In the genomic region with DNA sequence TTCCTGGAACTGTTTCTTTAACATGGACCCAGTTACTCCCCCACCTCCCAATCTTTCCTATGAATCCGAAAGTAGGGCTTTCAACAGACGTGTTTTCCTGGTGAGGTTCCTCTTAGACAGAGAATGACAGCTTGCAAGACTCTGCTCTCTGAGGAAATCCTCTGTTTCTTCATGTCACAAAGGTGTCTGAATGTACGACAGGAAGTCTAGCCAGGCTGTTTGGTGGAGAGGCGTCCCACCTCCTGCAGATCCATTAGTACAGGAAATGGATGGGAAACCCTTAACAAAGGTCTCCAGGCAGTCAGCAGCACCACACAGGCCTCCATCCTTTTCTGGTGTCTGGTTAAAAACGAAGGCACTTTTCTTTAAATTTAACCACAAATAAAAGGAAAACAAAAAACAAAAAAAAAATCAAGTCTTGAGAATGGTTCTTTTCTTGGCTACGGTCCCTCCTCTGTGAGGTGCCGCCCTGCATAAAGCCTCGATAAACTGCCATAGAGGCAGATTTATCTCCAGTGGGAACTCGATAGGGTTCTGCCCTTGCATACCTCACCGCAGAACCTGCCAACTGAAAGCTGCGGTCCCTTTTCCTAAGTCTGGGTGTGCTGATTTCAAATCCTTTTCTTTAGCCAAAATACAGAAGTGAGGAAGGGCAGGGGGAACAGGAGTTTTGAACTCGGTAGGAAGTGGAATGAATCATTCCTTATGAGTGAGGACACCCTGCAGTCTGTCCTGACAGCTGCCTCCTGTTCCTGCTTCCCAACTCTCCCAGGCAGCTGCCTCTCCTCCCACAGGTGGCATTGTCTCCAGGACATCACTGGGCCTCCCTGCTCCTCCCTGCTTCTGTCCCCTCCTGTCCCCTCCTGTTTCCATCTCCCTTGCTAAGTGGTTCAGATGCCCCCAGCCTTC, we compare ENCODE assay signal across 8 mouse cellular contexts. TPM values are rescaled to one million over a fixed set of nuclear protein-coding genes. Genes with fewer than 3 reads are reported as not detected.
DNase-seq lines count a peak whose midpoint lies in the region; ATAC-seq lines count a peak whose summit lies in the region.

No protein-coding gene starts in this region.

- WGBS in embryonic facial prominence, embryonic 15.5 days = 16% methylated on average over 12 of the region's 12 CpGs
- WGBS in hindbrain, embryonic 14.5 days = 11% methylated on average over 12 of the region's 12 CpGs
- WGBS in liver, embryonic 12.5 days (ENCODE audit: insufficient replicate concordance) = 9% methylated on average over 12 of the region's 12 CpGs

- no peaks in the 10 kb centered on the region for H3K36me3 ChIP-seq in embryonic facial prominence, embryonic 15.5 days
- peaks cover 3% of the 10 kb centered on the region; the same call in 1 of the 2 replicates for H3K36me3 ChIP-seq in hindbrain, embryonic 14.5 days (replicated peaks; ENCODE audit: control insufficient read depth, insufficient read depth)
- no peaks in the 10 kb centered on the region for H3K36me3 ChIP-seq in liver, embryonic 12.5 days

- ATAC-seq in embryonic facial prominence, embryonic 15.5 days (ENCODE audit: insufficient number of reproducible peaks, low FRiP score, low TSS enrichment, low read depth) = no peak
- peak; percentile 4; the same call in 1 of the 2 replicates for ATAC-seq in hindbrain, embryonic 14.5 days (ENCODE audit: low FRiP score)
- ATAC-seq in liver, embryonic 12.5 days = peak; percentile 17; the same call in 1 of the 2 replicates
- ATAC-seq in monocyte, adult 5-6 weeks (replicated peaks; ENCODE audit: insufficient number of reproducible peaks, low FRiP score, low TSS enrichment, poor library complexity, severe bottlenecking) = 0 out of 2 replicates have a peak, but pooled peaks have one; percentile 21

- peak overlapping the region; percentile 72; the same call in 1 of the 2 replicates for H3K27ac ChIP-seq in embryonic facial prominence, embryonic 15.5 days (replicated peaks)
- H3K27ac ChIP-seq in hindbrain, embryonic 14.5 days = peak overlapping the region; percentile 59
- peak overlapping the region; percentile 61 for H3K27ac ChIP-seq in liver, embryonic 12.5 days

- no peaks in the 10 kb centered on the region for H3K9me3 ChIP-seq in embryonic facial prominence, embryonic 15.5 days (replicated peaks)
- H3K9me3 ChIP-seq in hindbrain, embryonic 14.5 days (ENCODE audit: control insufficient read depth, low read length) = no peaks in the 10 kb centered on the region
- H3K9me3 ChIP-seq in liver, embryonic 12.5 days (replicated peaks) = no peaks in the 10 kb centered on the region

- H3K4me1 ChIP-seq in embryonic facial prominence, embryonic 15.5 days = peaks cover 14% of the 10 kb centered on the region
- H3K4me1 ChIP-seq in hindbrain, embryonic 14.5 days (replicated peaks; ENCODE audit: control insufficient read depth, insufficient read depth, low read length) = peaks cover 14% of the 10 kb centered on the region
- H3K4me1 ChIP-seq in liver, embryonic 12.5 days = peaks cover 11% of the 10 kb centered on the region

- peak; percentile 13 for DNase-seq in urinary bladder, postnatal 14 days (ENCODE audit: low spot score)
- DNase-seq in urinary bladder, postnatal 36 days (ENCODE audit: low spot score in 2 of 2) = no peak
- no peak for DNase-seq in hindbrain, embryonic 14.5 days (ENCODE audit: low spot score)
- no peak for DNase-seq in left cerebral cortex, adult 18-20 months (ENCODE audit: low spot score in 2 of 2)
- no peak for DNase-seq in adrenal gland, postnatal 25 days

- H3K4me3 ChIP-seq in embryonic facial prominence, embryonic 15.5 days (replicated peaks) = peak overlapping the region; percentile 80
- peak overlapping the region; percentile 85 for H3K4me3 ChIP-seq in hindbrain, embryonic 14.5 days (replicated peaks; ENCODE audit: low read length)
- peak overlapping the region; percentile 66 for H3K4me3 ChIP-seq in liver, embryonic 12.5 days

- peak overlapping the region; percentile 75 for H3K4me2 ChIP-seq in embryonic facial prominence, embryonic 15.5 days (replicated peaks)
- H3K4me2 ChIP-seq in hindbrain, embryonic 14.5 days (replicated peaks) = peak overlapping the region; percentile 77
- peak overlapping the region; percentile 94 for H3K4me2 ChIP-seq in liver, embryonic 12.5 days

- no peaks in the 10 kb centered on the region for H3K27me3 ChIP-seq in embryonic facial prominence, embryonic 15.5 days
- no peaks in the 10 kb centered on the region for H3K27me3 ChIP-seq in hindbrain, embryonic 14.5 days (ENCODE audit: control insufficient read depth, insufficient read depth, low read length)
- no peaks in the 10 kb centered on the region for H3K27me3 ChIP-seq in liver, embryonic 12.5 days (replicated peaks)

- H3K9ac ChIP-seq in embryonic facial prominence, embryonic 15.5 days = no peak overlapping the region
- H3K9ac ChIP-seq in hindbrain, embryonic 14.5 days = peak overlapping the region; percentile 73
- H3K9ac ChIP-seq in liver, embryonic 12.5 days = peak overlapping the region; percentile 71

RNA-seq across cellular contexts. Expression of a gene that starts 24.9 kb away (rescaled TPM):
- polyA plus RNA-seq in embryonic facial prominence, embryonic 15.5 days (2015; fragmentation: Nextera tagmentation; extraction: Ambion mirVana) = 38.9 and 39.3 TPM in 2 replicates
- 12.6 and 14.4 TPM in 2 replicates for polyA plus RNA-seq in hindbrain, embryonic 14.5 days (2014; fragmentation: Nextera tagmentation; extraction: Ambion mirVana)
- polyA plus RNA-seq in liver, embryonic 12.5 days (2016; fragmentation: Nextera tagmentation; extraction: Ambion mirVana) = 6.5 and 6.8 TPM in 2 replicates
- total RNA-seq in monocyte, adult 5-6 weeks (2017) = 20.9 to 21.7 TPM (median 21.4 TPM) in 3 replicates
- 1 to 10 TPM; 8.5 to 8.7 TPM for total RNA-seq in left cerebral cortex, adult 18-20 months (2021)
- total RNA-seq in adrenal gland, postnatal 25 days (2021) = 27.7 and 30.6 TPM in 2 replicates

RNA-seq across cellular contexts. Expression of a gene that starts 56.4 kb away (rescaled TPM):
- 9.5 and 10.8 TPM in 2 replicates for polyA plus RNA-seq in embryonic facial prominence, embryonic 15.5 days (2015; fragmentation: Nextera tagmentation; extraction: Ambion mirVana)
- polyA plus RNA-seq in hindbrain, embryonic 14.5 days (2014; fragmentation: Nextera tagmentation; extraction: Ambion mirVana) = 32.7 and 33.3 TPM in 2 replicates
- 0.82 and 1.2 TPM in 2 replicates for polyA plus RNA-seq in liver, embryonic 12.5 days (2016; fragmentation: Nextera tagmentation; extraction: Ambion mirVana)
- total RNA-seq in monocyte, adult 5-6 weeks (2017) = not detected in 3 replicates
- total RNA-seq in left cerebral cortex, adult 18-20 months (2021) = 10 to 100 TPM; 21.4 to 21.7 TPM
- 3.8 and 5.2 TPM in 2 replicates for total RNA-seq in adrenal gland, postnatal 25 days (2021)
